Mouse (Mus musculus) MEL (cell line): ENCODE data around the gene Tmem174. TPM values are rescaled to one million over a fixed set of nuclear protein-coding genes. Genes with fewer than 3 reads are reported as not detected.

ENCODE experiments used
- DNase-seq: peaks from one replicate; pipeline ENCODE4 v3.0.0; 2011; ENCODE audit warnings: low read depth, low spot score
- H3K27ac ChIP-seq: 2 replicates; pipeline ENCODE4 v1.5.1; 2012; ENCODE audit warnings: low read depth, mild to moderate bottlenecking, control low read depth, low read length, moderate library complexity; ENCODE audit not compliant: control insufficient read depth
- H3K27me3 ChIP-seq, 2 experiments: fragments of 150-350 bp in 1 of 2; sonication (generic) in 1 of 2; 2 replicates each; pipeline ENCODE4 v1.6.1; 2012; ENCODE audit warnings: low read length in 2 of 2, mild to moderate bottlenecking in 2 of 2, improper control_type of control experiment in 1 of 2, moderate library complexity in 1 of 2; ENCODE audit not compliant: insufficient read depth in 2 of 2, control insufficient read depth in 1 of 2
- H3K36me3 ChIP-seq, 2 experiments: 2 replicates each; pipeline ENCODE4 v1.6.1; 2012 to 2014; ENCODE audit warnings: low read length in 2 of 2, improper control_type of control experiment in 1 of 2, inconsistent platforms in 1 of 2, mild to moderate bottlenecking in 1 of 2; ENCODE audit not compliant: insufficient read depth in 2 of 2, control insufficient read depth in 1 of 2
- H3K4me1 ChIP-seq, 2 experiments: fragments of 150-350 bp in 1 of 2; sonication (generic) in 1 of 2; 2 replicates each; pipeline ENCODE4 v1.6.1; 2012; ENCODE audit warnings: low read length in 2 of 2, improper control_type of control experiment in 1 of 2, mild to moderate bottlenecking in 1 of 2; ENCODE audit not compliant: insufficient read depth in 2 of 2, control insufficient read depth in 1 of 2
- H3K4me3 ChIP-seq, 2 experiments: fragments of 150-350 bp in 1 of 2; sonication (generic) in 1 of 2; 2 replicates each; pipeline ENCODE4 v1.5.1; 2012; ENCODE audit warnings: low read depth in 2 of 2, low read length in 2 of 2, mild to moderate bottlenecking in 2 of 2, moderate library complexity in 2 of 2, control low read depth in 1 of 2, improper control_type of control experiment in 1 of 2; ENCODE audit not compliant: control insufficient read depth in 1 of 2, insufficient read depth in 1 of 2
- H3K79me2 ChIP-seq: 2 replicates; pipeline ENCODE4 v1.6.1; 2012; ENCODE audit warnings: mild to moderate bottlenecking, low read length, moderate library complexity; ENCODE audit not compliant: control insufficient read depth, poor library complexity, insufficient read depth
- H3K9ac ChIP-seq: 2 replicates; pipeline ENCODE4 v1.6.1; 2012; ENCODE audit warnings: low read depth, mild to moderate bottlenecking, control low read depth, low read length, moderate library complexity; ENCODE audit not compliant: control insufficient read depth, poor library complexity, severe bottlenecking
- H3K9me3 ChIP-seq: fragments of 150-350 bp; sonication (generic); replicated peaks from 2 replicates; pipeline ENCODE4 v1.6.1; 2012; ENCODE audit warnings: mild to moderate bottlenecking, low read length, improper control_type of control experiment, moderate library complexity; ENCODE audit not compliant: insufficient read depth
- BHLHE40 ChIP-seq: IDR thresholded peaks from 2 replicates; pipeline ENCODE4 v1.6.1; 2012; ENCODE audit warnings: low read depth, mild to moderate bottlenecking, inconsistent platforms, low read length, improper control_type of control experiment, borderline replicate concordance
- CHD1 ChIP-seq: IDR thresholded peaks from 2 replicates; pipeline ENCODE4 v1.6.1; 2012; ENCODE audit warnings: low read depth, mild to moderate bottlenecking, inconsistent platforms, low read length, improper control_type of control experiment
- CHD2 ChIP-seq: IDR thresholded peaks from 2 replicates; pipeline ENCODE4 v1.6.1; 2011; ENCODE audit warnings: low read length, improper control_type of control experiment
- ELF1 ChIP-seq: IDR thresholded peaks from 2 replicates; pipeline ENCODE4 v1.6.1; 2014; ENCODE audit warnings: low read depth, mild to moderate bottlenecking, inconsistent platforms, low read length, improper control_type of control experiment, moderate library complexity
- EP300 ChIP-seq, 2 experiments: IDR thresholded peaks; 2 replicates each; pipeline ENCODE4 v1.6.1; 2011; ENCODE audit warnings: improper control_type of control experiment in 2 of 2, low read length in 2 of 2, low read depth in 1 of 2, mild to moderate bottlenecking in 1 of 2
- HCFC1 ChIP-seq: IDR thresholded peaks from 2 replicates; pipeline ENCODE4 v1.6.1; 2012; ENCODE audit warnings: low read depth, mild to moderate bottlenecking, inconsistent platforms, low read length, improper control_type of control experiment, moderate library complexity
- KAT2A ChIP-seq: conservative IDR thresholded peaks from 2 replicates; pipeline ENCODE4 v1.6.1; 2012; ENCODE audit warnings: low read depth, low read length, improper control_type of control experiment, inconsistent platforms
- MAFK ChIP-seq: IDR thresholded peaks from 2 replicates; pipeline ENCODE4 v1.6.1; 2011; ENCODE audit warnings: low read depth, mild to moderate bottlenecking, low read length, improper control_type of control experiment, borderline replicate concordance
- MAZ ChIP-seq: IDR thresholded peaks from 2 replicates; pipeline ENCODE4 v1.6.1; 2012; ENCODE audit warnings: low read depth, mild to moderate bottlenecking, inconsistent platforms, low read length, improper control_type of control experiment
- MYB ChIP-seq: IDR thresholded peaks from 2 replicates; pipeline ENCODE4 v1.6.1; 2011; ENCODE audit warnings: mild to moderate bottlenecking, low read depth, low read length, improper control_type of control experiment
- MYC ChIP-seq: IDR thresholded peaks from 2 replicates; pipeline ENCODE4 v1.6.1; 2011; ENCODE audit warnings: low read depth, mild to moderate bottlenecking, low read length, improper control_type of control experiment, moderate library complexity
- POLR2A ChIP-seq, 2 experiments: IDR thresholded peaks; 2 replicates each; pipeline ENCODE4 v1.6.1; 2011 to 2012; ENCODE audit warnings: low read length in 2 of 2, mild to moderate bottlenecking in 2 of 2, control low read depth in 1 of 2, improper control_type of control experiment in 1 of 2, low read depth in 1 of 2, moderate library complexity in 1 of 2; ENCODE audit not compliant: control insufficient read depth in 1 of 2, insufficient read depth in 1 of 2, poor library complexity in 1 of 2
- RAD21 ChIP-seq: IDR thresholded peaks from 2 replicates; pipeline ENCODE4 v1.6.1; 2011; ENCODE audit warnings: mild to moderate bottlenecking, low read depth, low read length, improper control_type of control experiment
- TAL1 ChIP-seq: IDR thresholded peaks from 2 replicates; pipeline ENCODE4 v1.6.1; 2012; ENCODE audit warnings: mild to moderate bottlenecking, inconsistent platforms, low read length, moderate library complexity, mixed read lengths
- TBP ChIP-seq: IDR thresholded peaks from 2 replicates; pipeline ENCODE4 v1.8.0; 2011; ENCODE audit warnings: low read depth, low read length, improper control_type of control experiment
- UBTF ChIP-seq: IDR thresholded peaks from 2 replicates; pipeline ENCODE4 v1.6.1; 2012; ENCODE audit warnings: low read depth, mild to moderate bottlenecking, inconsistent platforms, low read length, improper control_type of control experiment, moderate library complexity, borderline replicate concordance; ENCODE audit not compliant: insufficient read depth
- ZKSCAN1 ChIP-seq: IDR thresholded peaks from 2 replicates; pipeline ENCODE4 v1.6.1; 2012; ENCODE audit warnings: low read depth, mild to moderate bottlenecking, inconsistent platforms, low read length, improper control_type of control experiment, moderate library complexity
- ZMIZ1 ChIP-seq: IDR thresholded peaks from 2 replicates; pipeline ENCODE4 v1.6.1; 2012; ENCODE audit warnings: low read depth, mild to moderate bottlenecking, inconsistent platforms, low read length, improper control_type of control experiment, moderate library complexity
- polyA plus RNA-seq, 2 experiments: library from polyadenylated mRNA; stranded (reverse) in 1 of 2; unstranded in 1 of 2; fragments of >175 nt in 1 of 2; fragments of >200 nt in 1 of 2; gene quantifications; 2 replicates each; pipeline versions ENCODE4 v1.2.1 to v1.2.4; 2012; ENCODE audit warnings: low replicate concordance in 2 of 2, low read depth in 1 of 2; ENCODE audit not compliant: insufficient read length in 2 of 2, insufficient read depth in 1 of 2, missing spikeins in 1 of 2
- total RNA-seq: library from RNA; depleted of rRNA; stranded (reverse); fragments of 300-350 nt; gene quantifications from 2 replicates; pipeline ENCODE4 v1.2.3, GENCODE M21; 2012

Tmem174 gene
- total and polyA plus RNA-seq, 3 experiments, result not detected

GRCm38 (mm10) chr13:98652194-98652593, 15.0 kb upstream of the Tmem174 start:
- no peak overlapping the region for H3K4me3 ChIP-seq
- H3K36me3 ChIP-seq, result no peaks in the 10 kb centered on the region
- no peaks in the 10 kb centered on the region for H3K9me3 ChIP-seq
- no peaks in the 10 kb centered on the region for H3K27me3 ChIP-seq
- DNase-seq, result no peak
- no peak overlapping the region for H3K9ac ChIP-seq
- no peak overlapping the region for H3K27ac ChIP-seq
- no peaks in the 10 kb centered on the region for H3K4me1 ChIP-seq
- no peaks in the 10 kb centered on the region for H3K79me2 ChIP-seq
- no peak for TF ChIP-seq TBP
- no peak for TF ChIP-seq HCFC1
- TF ChIP-seq CHD2, result no peak
- TF ChIP-seq ELF1, result no peak
- TF ChIP-seq POLR2A (IDR thresholded peaks at IDR 0.05; ENCODE audit: control insufficient read depth in 1 of 2, insufficient read depth in 1 of 2, low read depth in 1 of 2, low read length in 2 of 2, poor library complexity in 1 of 2), result no peak
- TF ChIP-seq MAZ, result no peak
- TF ChIP-seq EP300 (IDR thresholded peaks at IDR 0.05; ENCODE audit: low read depth in 1 of 2, low read length in 2 of 2), result no peak
- no peak for TF ChIP-seq UBTF

GRCm38 (mm10) chr13:98651228-98651977, 14.2 kb upstream of the Tmem174 start:
- no peaks in the 10 kb centered on the region for H3K36me3 ChIP-seq
- H3K4me1 ChIP-seq, result no peaks in the 10 kb centered on the region
- no peak for DNase-seq
- no peaks in the 10 kb centered on the region for H3K79me2 ChIP-seq
- H3K9me3 ChIP-seq, result no peaks in the 10 kb centered on the region
- TF ChIP-seq TAL1, result no peak
- no peak for TF ChIP-seq MAFK
- no peak for TF ChIP-seq RAD21
- TF ChIP-seq ZMIZ1, result no peak
- no peak for TF ChIP-seq CHD2
- no peak for TF ChIP-seq KAT2A
- TF ChIP-seq ELF1, result no peak
- TF ChIP-seq CHD1, result no peak
- no peak for TF ChIP-seq ZKSCAN1
- TF ChIP-seq MYB, result no peak
- no peak for TF ChIP-seq MYC
- TF ChIP-seq BHLHE40, result no peak
- H3K9ac ChIP-seq, result no peak overlapping the region
- 0 out of 4 replicates have a peak, but pooled peaks cover 0 to 1% of the 10 kb centered on the region in 2 experiments for H3K27me3 ChIP-seq
- H3K4me3 ChIP-seq, result no peak overlapping the region
- H3K27ac ChIP-seq, result no peak overlapping the region
